Comparison of ENCODE assay signal across 11 mouse cellular contexts in the genomic region with DNA sequence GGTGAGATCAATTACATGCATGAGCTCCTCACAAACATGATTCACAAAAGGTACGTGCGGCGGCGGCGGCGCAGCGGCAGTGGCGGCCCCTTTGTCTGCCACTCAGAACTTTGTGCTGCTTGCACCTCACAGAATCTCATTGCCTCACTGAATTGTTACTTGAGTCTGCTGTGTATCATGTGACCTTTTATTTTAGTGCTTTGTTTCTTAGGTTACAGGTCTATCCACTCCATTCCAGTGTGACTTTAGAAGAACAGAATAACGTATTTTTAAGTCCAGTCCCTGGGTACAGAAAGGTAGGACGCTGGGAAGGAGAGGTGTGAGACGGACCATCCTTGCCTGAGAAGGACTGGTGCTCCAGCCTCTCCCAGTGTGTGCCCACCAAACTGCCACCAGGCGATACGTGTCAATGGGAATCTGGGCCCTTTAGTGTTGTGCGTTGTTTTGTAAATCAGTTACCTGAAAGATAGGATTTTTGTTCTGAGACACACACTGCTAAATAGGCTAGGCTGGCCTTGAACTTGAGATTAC. TPM values are rescaled to one million over a fixed set of nuclear protein-coding genes. Genes with fewer than 3 reads are reported as not detected.
DNase-seq lines count a peak whose midpoint lies in the region; ATAC-seq and TF ChIP-seq lines count a peak whose summit lies in the region.
"Had no signal": no experiment of that assay in that cellular context is flagged by ENCODE, and none has a peak within 500 bp of the region (broad histone marks: within the 10 kb centered on the region; RNA-seq: fewer than 3 reads in every experiment).

No protein-coding gene starts in this region.

- TF ChIP-seq CTCF in lung, embryonic 14.5 days (IDR thresholded peaks at IDR 0.05; ENCODE audit: low read depth): no peak

- no peaks in the 10 kb centered on the region for H3K27me3 ChIP-seq in lung, embryonic 14.5 days (ENCODE audit: insufficient read depth, low read length)
- H3K27me3 ChIP-seq in forebrain, embryonic 11.5 days (ENCODE audit: control insufficient read depth, insufficient read depth, low read length): no peaks in the 10 kb centered on the region
- no peaks in the 10 kb centered on the region for H3K27me3 ChIP-seq in intestine, embryonic 16.5 days (replicated peaks; ENCODE audit: control insufficient read depth, insufficient read depth, low read length)
- H3K27me3 ChIP-seq in neural tube, embryonic 12.5 days (replicated peaks): no peaks in the 10 kb centered on the region

- 43% methylated on average over 14 of the region's 14 CpGs for WGBS in lung, embryonic 14.5 days
- WGBS in forebrain, embryonic 11.5 days: 6% methylated on average over 14 of the region's 14 CpGs
- WGBS in intestine, embryonic 16.5 days: 42% methylated on average over 14 of the region's 14 CpGs
- 17% methylated on average over 14 of the region's 14 CpGs for WGBS in neural tube, embryonic 12.5 days

- H3K9ac ChIP-seq in lung, embryonic 14.5 days: no peak overlapping the region
- H3K9ac ChIP-seq in forebrain, embryonic 11.5 days (ENCODE audit: low read length): peak overlapping the region; percentile 48
- no peak overlapping the region for H3K9ac ChIP-seq in intestine, embryonic 16.5 days (ENCODE audit: low read depth, low read length)
- no peak overlapping the region for H3K9ac ChIP-seq in neural tube, embryonic 12.5 days

- peak overlapping the region; percentile 38 for H3K4me2 ChIP-seq in lung, embryonic 14.5 days
- H3K4me2 ChIP-seq in forebrain, embryonic 11.5 days (ENCODE audit: low read depth, low read length, severe bottlenecking): peak overlapping the region; percentile 51
- H3K4me2 ChIP-seq in intestine, embryonic 16.5 days (ENCODE audit: low read depth, low read length): peak overlapping the region; percentile 28
- peak overlapping the region; percentile 49 for H3K4me2 ChIP-seq in neural tube, embryonic 12.5 days (replicated peaks)

- no peaks in the 10 kb centered on the region for H3K9me3 ChIP-seq in lung, embryonic 14.5 days (ENCODE audit: low read depth, low read length)
- H3K9me3 ChIP-seq in forebrain, embryonic 11.5 days (ENCODE audit: control insufficient read depth, low read length): no peaks in the 10 kb centered on the region; the same call in 1 of the 2 replicates
- no peaks in the 10 kb centered on the region for H3K9me3 ChIP-seq in intestine, embryonic 16.5 days (ENCODE audit: control insufficient read depth, low read length)
- no peaks in the 10 kb centered on the region for H3K9me3 ChIP-seq in neural tube, embryonic 12.5 days

- H3K4me3 ChIP-seq in lung, embryonic 14.5 days (ENCODE audit: low read depth, low read length): no peak overlapping the region
- peak overlapping the region; percentile 13 for H3K4me3 ChIP-seq in forebrain, embryonic 11.5 days (ENCODE audit: low read depth, low read length)
- no peak overlapping the region; the same call in 1 of the 2 replicates for H3K4me3 ChIP-seq in intestine, embryonic 16.5 days (ENCODE audit: low read length)
- no peak overlapping the region for H3K4me3 ChIP-seq in neural tube, embryonic 12.5 days

- H3K36me3 ChIP-seq in lung, embryonic 14.5 days (ENCODE audit: insufficient read depth): no peaks in the 10 kb centered on the region
- no peaks in the 10 kb centered on the region for H3K36me3 ChIP-seq in forebrain, embryonic 11.5 days (ENCODE audit: control insufficient read depth, insufficient read depth, low read length)
- H3K36me3 ChIP-seq in intestine, embryonic 16.5 days (ENCODE audit: control insufficient read depth, insufficient read depth, low read length): no peaks in the 10 kb centered on the region
- no peaks in the 10 kb centered on the region for H3K36me3 ChIP-seq in neural tube, embryonic 12.5 days

- DNase-seq in lung, embryonic 14.5 days: no peak
- no peak for DNase-seq in lung, adult 18-20 months
- DNase-seq in forebrain, embryonic 11.5 days (ENCODE audit: low spot score): peak; percentile 81
- DNase-seq in layer of hippocampus, postnatal 25 days (ENCODE audit: extremely low spot score in 1 of 2, low spot score in 1 of 2): no peak
- no peak for DNase-seq in layer of hippocampus, adult 18-20 months (ENCODE audit: low spot score in 2 of 2)
- DNase-seq in spleen, adult 12 weeks (ENCODE audit: low spot score): no peak
- DNase-seq: lung, postnatal 4 days had no signal

- ATAC-seq in lung, embryonic 14.5 days (ENCODE audit: insufficient read depth): no peak; the same call in 1 of the 2 replicates
- peak; percentile 87 for ATAC-seq in forebrain, embryonic 11.5 days (replicated peaks; ENCODE audit: low FRiP score)
- no peak for ATAC-seq in intestine, embryonic 16.5 days
- 0 out of 2 replicates have a peak, but pooled peaks have one; percentile 48 for ATAC-seq in neural tube, embryonic 12.5 days (ENCODE audit: low FRiP score, low read depth)

- no peaks in the 10 kb centered on the region for H3K4me1 ChIP-seq in lung, embryonic 14.5 days (ENCODE audit: insufficient read depth)
- peaks cover 5% of the 10 kb centered on the region; the same call in 1 of the 2 replicates for H3K4me1 ChIP-seq in forebrain, embryonic 11.5 days (replicated peaks; ENCODE audit: control insufficient read depth, insufficient read depth, low read length)
- H3K4me1 ChIP-seq in intestine, embryonic 16.5 days (ENCODE audit: control insufficient read depth, insufficient read depth, low read length): peaks cover 3% of the 10 kb centered on the region; the same call in 1 of the 2 replicates
- H3K4me1 ChIP-seq in neural tube, embryonic 12.5 days: no peaks in the 10 kb centered on the region; the same call in 1 of the 2 replicates

- H3K27ac ChIP-seq in lung, embryonic 14.5 days (ENCODE audit: low read depth): no peak overlapping the region
- H3K27ac ChIP-seq in forebrain, embryonic 11.5 days (ENCODE audit: low read depth, low read length): peak overlapping the region; percentile 89
- no peak overlapping the region for H3K27ac ChIP-seq in intestine, embryonic 16.5 days (ENCODE audit: low read length)
- no peak overlapping the region for H3K27ac ChIP-seq in neural tube, embryonic 12.5 days

RNA-seq across cellular contexts. Expression of gene Rd3l, which starts 32.2 kb away (rescaled TPM):
- not detected in 2 replicates for polyA plus RNA-seq in lung, embryonic 14.5 days (2014; fragmentation: Nextera tagmentation; extraction: Ambion mirVana)
- polyA plus RNA-seq in forebrain, embryonic 11.5 days (2014; fragmentation: Nextera tagmentation; extraction: Ambion mirVana): not detected in 2 replicates
- polyA plus RNA-seq in intestine, embryonic 16.5 days (2015; fragmentation: Nextera tagmentation; extraction: Ambion mirVana): not detected in 2 replicates
- polyA plus RNA-seq in neural tube, embryonic 12.5 days (2016; fragmentation: Nextera tagmentation; extraction: Ambion mirVana): not detected in 2 replicates
- total RNA-seq in layer of hippocampus, postnatal 25 days (2021): not detected
- under 1 TPM in 1 of 2 experiments, not detected in 1; 0.35 TPM for total RNA-seq in layer of hippocampus, adult 18-20 months (2021)
- polyA plus RNA-seq: large intestine, adult 2 months; urinary bladder, adult 2 months had no signal

RNA-seq across cellular contexts. Expression of gene Tdrd9, which starts 42.0 kb away (rescaled TPM):
- polyA plus RNA-seq in lung, embryonic 14.5 days (2014; fragmentation: Nextera tagmentation; extraction: Ambion mirVana): 0.15 and 0.18 TPM in 2 replicates
- 0.94 and 1.7 TPM in 2 replicates for polyA plus RNA-seq in forebrain, embryonic 11.5 days (2014; fragmentation: Nextera tagmentation; extraction: Ambion mirVana)
- polyA plus RNA-seq in intestine, embryonic 16.5 days (2015; fragmentation: Nextera tagmentation; extraction: Ambion mirVana): 0.20 and 0.24 TPM in 2 replicates
- polyA plus RNA-seq in neural tube, embryonic 12.5 days (2016; fragmentation: Nextera tagmentation; extraction: Ambion mirVana): 0.65 and 0.75 TPM in 2 replicates
- total RNA-seq in layer of hippocampus, postnatal 25 days (2021): under 1 TPM; 0.09 to 0.22 TPM
- total RNA-seq in layer of hippocampus, adult 18-20 months (2021): under 1 TPM; 0.25 to 0.52 TPM

RNA-seq across cellular contexts. Expression of gene Atp5mpl, which starts 46.6 kb away (rescaled TPM):
- polyA plus RNA-seq in lung, embryonic 14.5 days (2014; fragmentation: Nextera tagmentation; extraction: Ambion mirVana): 647 and 712 TPM in 2 replicates
- polyA plus RNA-seq in forebrain, embryonic 11.5 days (2014; fragmentation: Nextera tagmentation; extraction: Ambion mirVana): 524 and 551 TPM in 2 replicates
- 900 and 957 TPM in 2 replicates for polyA plus RNA-seq in intestine, embryonic 16.5 days (2015; fragmentation: Nextera tagmentation; extraction: Ambion mirVana)
- 637 and 665 TPM in 2 replicates for polyA plus RNA-seq in neural tube, embryonic 12.5 days (2016; fragmentation: Nextera tagmentation; extraction: Ambion mirVana)
- 100 to 1,000 TPM; 374 to 410 TPM for total RNA-seq in layer of hippocampus, postnatal 25 days (2021)
- 100 to 1,000 TPM; 341 to 347 TPM for total RNA-seq in layer of hippocampus, adult 18-20 months (2021)

Comparison
In these comparisons a context has a peak if more than half of its experiments do, and no peak if none do; other contexts are left out.
1. ATAC-seq: peak in forebrain, embryonic 11.5 days (single experiment) and neural tube, embryonic 12.5 days (single experiment); none in lung, embryonic 14.5 days (single experiment) and intestine, embryonic 16.5 days (single experiment).
2. Peak in every context shown above with its lines, with median percentiles within 50 percentile points of each other: H3K4me2 ChIP-seq.